Mouse (Mus musculus): Measurements from ENCODE around the gene Rarb. TPM values are rescaled to one million over a fixed set of nuclear protein-coding genes. Genes with fewer than 3 reads are reported as not detected.

Rarb gene
- polyA plus RNA-seq, 1 experiment, result not detected

GRCm38 (mm10) chr14:16573475-16574171, 245.3 kb downstream of the Rarb start:
- TF ChIP-seq POLR2A (IDR thresholded peaks at IDR 0.05; ENCODE audit: insufficient read depth, low read depth, low read length) (no peak), CTCF (IDR thresholded peaks at IDR 0.05; ENCODE audit: insufficient read depth, low read depth, low read length) (no peak)
- 82% methylated on average over 6 of the region's 6 CpGs for WGBS

DNA sequence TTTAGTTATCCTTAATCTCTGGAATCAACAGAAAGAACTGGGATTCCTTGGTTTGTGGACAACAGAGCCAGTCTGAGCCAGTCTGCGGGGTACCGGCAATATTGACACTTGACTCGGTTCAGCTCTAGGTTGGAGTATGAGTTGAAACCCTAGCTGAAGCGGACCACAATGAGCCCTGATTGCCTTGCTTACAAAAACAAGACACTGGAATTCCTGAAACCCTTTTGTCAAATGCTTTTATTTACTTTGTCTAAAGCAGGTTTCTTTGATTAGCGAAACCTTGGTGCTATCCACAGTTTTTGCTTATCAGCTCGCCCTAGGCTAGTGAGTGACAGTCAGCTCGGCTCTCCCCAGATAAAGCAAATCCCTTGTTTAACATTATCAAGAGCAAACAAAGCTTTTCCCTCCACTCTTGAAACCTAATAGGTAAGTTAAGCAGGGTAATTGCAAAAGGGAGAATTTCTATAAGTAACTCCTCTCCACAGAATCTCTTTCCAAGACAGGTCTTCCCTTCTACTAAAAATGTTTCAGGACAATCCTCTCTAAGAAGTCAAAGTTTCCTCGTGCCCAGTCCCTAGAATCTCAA, 246.1 kb downstream of the Rarb start:
- 84% methylated on average over 8 of the region's 8 CpGs for WGBS
- no peak overlapping the region for H3K27ac ChIP-seq (ENCODE audit: insufficient read depth, low read depth, low read length)
- H3K4me3 ChIP-seq (ENCODE audit: insufficient read depth, low read depth, low read length), result no peak overlapping the region
- TF ChIP-seq POLR2A (IDR thresholded peaks at IDR 0.05; ENCODE audit: insufficient read depth, low read depth, low read length) (no peak), CTCF (IDR thresholded peaks at IDR 0.05; ENCODE audit: insufficient read depth, low read depth, low read length) (no peak)
- peaks cover 9% of the 10 kb centered on the region for H3K4me1 ChIP-seq (ENCODE audit: control insufficient read depth, insufficient read depth, low read length)

More at GRCm38 (mm10) chr14:16573475-16574171, 245.3 kb downstream of the Rarb start:
- H3K4me3 ChIP-seq (ENCODE audit: insufficient read depth, low read depth, low read length), result no peak overlapping the region
- H3K4me1 ChIP-seq (ENCODE audit: control insufficient read depth, insufficient read depth, low read length), result peaks cover 9% of the 10 kb centered on the region
- H3K27ac ChIP-seq (ENCODE audit: insufficient read depth, low read depth, low read length), result no peak overlapping the region

DNA sequence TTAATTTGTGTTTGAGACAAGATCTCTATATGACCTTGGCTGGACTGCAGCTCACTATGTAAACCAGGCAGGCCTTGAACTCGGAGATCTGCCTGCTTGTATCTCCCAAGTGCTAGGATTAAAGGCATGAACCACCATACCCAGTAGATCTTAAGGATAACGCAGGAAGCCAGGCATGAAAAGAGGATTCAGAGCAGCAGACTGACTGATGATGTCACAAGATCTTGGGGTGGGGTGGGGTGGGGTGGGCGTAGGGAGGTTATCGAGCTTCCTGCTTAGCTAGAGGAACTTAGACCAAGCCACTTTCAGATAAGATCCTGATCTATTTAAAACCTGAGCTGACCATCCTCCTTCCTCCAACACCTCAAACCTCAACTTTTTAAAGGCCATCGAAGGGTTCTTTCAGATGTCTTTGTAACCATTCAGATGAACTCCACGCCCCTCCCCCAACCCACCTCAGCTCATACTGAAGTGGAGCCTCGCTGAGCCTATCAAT, 249.4 kb downstream of the Rarb start:
- TF ChIP-seq CTCF (IDR thresholded peaks at IDR 0.05; ENCODE audit: insufficient read depth, low read depth, low read length), result no peak
- no peak for TF ChIP-seq POLR2A (IDR thresholded peaks at IDR 0.05; ENCODE audit: insufficient read depth, low read depth, low read length)
- H3K4me1 ChIP-seq (ENCODE audit: control insufficient read depth, insufficient read depth, low read length), result no peaks in the 10 kb centered on the region
- H3K4me3 ChIP-seq (ENCODE audit: insufficient read depth, low read depth, low read length), result no peak overlapping the region
- H3K27ac ChIP-seq (ENCODE audit: insufficient read depth, low read depth, low read length), result no peak overlapping the region
- 90% methylated on average over 7 of the region's 7 CpGs for WGBS

- Histone ChIP-seq H3K4me1 (ENCODE audit: control insufficient read depth, insufficient read depth, low read length) (no peaks in the 10 kb centered on the region), H3K4me3 (ENCODE audit: insufficient read depth, low read depth, low read length) (no peak overlapping the region), H3K27ac (ENCODE audit: insufficient read depth, low read depth, low read length) (no peak overlapping the region)
- no peak for TF ChIP-seq POLR2A (IDR thresholded peaks at IDR 0.05; ENCODE audit: insufficient read depth, low read depth, low read length)
- no peak for TF ChIP-seq CTCF (IDR thresholded peaks at IDR 0.05; ENCODE audit: insufficient read depth, low read depth, low read length)
- 79% methylated on average over 1 of the region's 1 CpGs for WGBS
Measured at GRCm38 (mm10) chr14:16566920-16567319, 252.0 kb downstream of the Rarb start.

DNA sequence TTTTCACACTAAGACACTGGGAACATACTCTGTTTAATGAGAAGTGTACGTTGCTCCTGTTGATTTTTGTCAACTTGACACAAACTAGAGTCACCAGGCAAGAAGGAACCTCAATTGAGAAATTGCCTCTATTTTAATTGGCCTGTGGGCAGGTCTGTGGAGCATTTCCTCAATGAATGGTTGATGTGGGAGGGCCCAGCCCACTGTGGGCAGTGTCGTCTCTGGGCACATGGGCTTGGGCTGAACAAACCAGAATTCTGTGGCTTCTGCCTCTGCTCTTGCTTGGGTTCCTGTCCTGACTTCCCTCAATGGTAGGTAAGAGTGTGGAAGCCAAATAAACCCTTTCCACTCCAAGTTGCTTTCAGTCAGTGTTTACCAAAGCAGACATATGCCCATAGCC, 255.0 kb downstream of the Rarb start:
- H3K27ac ChIP-seq (ENCODE audit: insufficient read depth, low read depth, low read length), result no peak overlapping the region
- no peak overlapping the region for H3K4me3 ChIP-seq (ENCODE audit: insufficient read depth, low read depth, low read length)
- WGBS, result 88% methylated on average over 2 of the region's 2 CpGs
- 0 out of 2 replicates have a peak, but pooled peaks cover 4% of the 10 kb centered on the region for H3K4me1 ChIP-seq (ENCODE audit: control insufficient read depth, insufficient read depth, low read length)
- TF ChIP-seq POLR2A (IDR thresholded peaks at IDR 0.05; ENCODE audit: insufficient read depth, low read depth, low read length), result no peak
- TF ChIP-seq CTCF (IDR thresholded peaks at IDR 0.05; ENCODE audit: insufficient read depth, low read depth, low read length), result no peak

DNA sequence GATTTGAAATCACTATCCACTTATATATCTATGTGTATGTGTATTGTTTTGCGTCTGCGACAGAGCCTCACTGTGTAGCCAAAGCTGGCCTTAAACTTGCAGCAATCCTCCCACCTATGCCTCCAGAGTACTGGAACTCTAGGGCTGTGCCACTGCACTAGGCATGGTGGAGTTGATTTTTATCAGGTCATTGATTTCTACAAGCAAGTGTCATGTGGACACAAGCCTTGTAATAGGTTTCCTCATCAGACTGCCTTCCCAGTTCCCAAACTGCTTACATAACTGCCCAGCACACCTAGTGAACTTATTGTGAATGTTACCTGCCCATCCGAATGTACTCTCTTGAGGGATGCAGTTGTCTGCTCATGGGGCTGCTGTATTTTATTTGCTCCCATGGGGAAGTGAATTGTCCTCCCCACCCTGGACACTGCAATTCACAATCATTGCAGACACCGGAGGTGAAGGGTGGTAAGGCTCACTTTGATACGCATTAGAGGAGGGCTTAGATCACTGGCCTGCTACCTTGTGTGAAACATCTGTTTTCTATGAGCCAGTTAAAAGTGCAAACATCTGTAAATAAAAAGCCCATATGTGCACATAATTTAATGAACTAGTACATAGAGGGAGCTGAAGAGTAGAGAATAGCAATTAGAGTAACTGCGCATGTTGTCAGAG, 257.3 kb downstream of the Rarb start:
- H3K4me3 ChIP-seq (ENCODE audit: insufficient read depth, low read depth, low read length), result no peak overlapping the region
- no peak overlapping the region for H3K27ac ChIP-seq (ENCODE audit: insufficient read depth, low read depth, low read length)
- WGBS, result 87% methylated on average over 6 of the region's 6 CpGs
- 0 out of 2 replicates have a peak, but pooled peaks cover 4% of the 10 kb centered on the region for H3K4me1 ChIP-seq (ENCODE audit: control insufficient read depth, insufficient read depth, low read length)
- TF ChIP-seq POLR2A (IDR thresholded peaks at IDR 0.05; ENCODE audit: insufficient read depth, low read depth, low read length) (no peak), CTCF (IDR thresholded peaks at IDR 0.05; ENCODE audit: insufficient read depth, low read depth, low read length) (no peak)

DNA sequence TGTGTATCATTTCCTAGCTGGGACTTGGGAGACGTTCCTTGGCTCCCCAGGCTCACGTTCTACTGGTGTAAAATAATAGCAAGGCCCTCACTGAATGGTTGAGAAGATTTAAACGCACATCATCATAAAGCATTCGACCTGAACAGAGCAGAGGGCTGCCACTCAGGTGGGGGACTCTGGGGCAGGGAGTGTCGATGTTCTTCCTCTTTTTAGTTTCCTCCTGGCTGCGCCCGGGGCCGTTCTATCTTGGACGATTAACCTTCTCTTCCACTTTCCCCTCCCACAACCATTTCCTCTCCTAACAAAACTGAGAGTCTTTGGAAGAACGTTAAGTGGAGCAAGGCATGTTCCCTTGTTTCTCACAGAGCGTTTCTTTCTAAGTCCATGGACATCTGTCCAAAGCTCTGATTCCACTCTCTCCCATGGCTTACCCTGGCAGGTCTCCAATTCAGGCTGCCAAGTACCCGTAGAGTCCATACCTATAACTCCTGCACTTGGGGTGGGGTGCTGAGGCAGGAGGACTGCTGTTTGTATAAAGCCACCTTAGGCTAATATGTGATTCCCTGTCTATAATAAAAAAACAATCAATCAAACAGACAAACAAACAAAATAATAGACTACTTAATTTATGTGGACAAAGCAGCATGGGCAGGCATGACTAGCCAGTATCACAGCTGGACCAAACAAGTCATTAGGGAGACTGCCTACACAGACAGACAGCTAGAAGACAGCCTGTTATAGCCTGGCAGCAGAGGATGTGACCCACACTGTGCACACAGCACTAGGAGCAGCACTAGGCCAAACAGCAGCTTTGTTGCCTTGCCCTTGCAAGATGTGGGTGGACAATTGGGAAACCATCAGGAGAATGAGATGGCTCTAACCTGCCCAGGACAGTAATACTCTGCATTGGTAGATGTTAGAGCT, 259.4 kb downstream of the Rarb start:
- peaks cover 7% of the 10 kb centered on the region; the same call in 1 of the 2 replicates for H3K4me1 ChIP-seq (ENCODE audit: control insufficient read depth, insufficient read depth, low read length)
- no peak overlapping the region for H3K4me3 ChIP-seq (ENCODE audit: insufficient read depth, low read depth, low read length)
- TF ChIP-seq POLR2A (IDR thresholded peaks at IDR 0.05; ENCODE audit: insufficient read depth, low read depth, low read length) (no peak), CTCF (IDR thresholded peaks at IDR 0.05; ENCODE audit: insufficient read depth, low read depth, low read length) (no peak)
- WGBS, result 81% methylated on average over 12 of the region's 12 CpGs
- no peak overlapping the region for H3K27ac ChIP-seq (ENCODE audit: insufficient read depth, low read depth, low read length)

GRCm38 (mm10) chr14:16558033-16558432, 260.9 kb downstream of the Rarb start:
- Histone ChIP-seq H3K4me3 (ENCODE audit: insufficient read depth, low read depth, low read length) (no peak overlapping the region), H3K4me1 (ENCODE audit: control insufficient read depth, insufficient read depth, low read length) (peaks cover 7% of the 10 kb centered on the region; the same call in 1 of the 2 replicates), H3K27ac (ENCODE audit: insufficient read depth, low read depth, low read length) (no peak overlapping the region)
- TF ChIP-seq POLR2A (IDR thresholded peaks at IDR 0.05; ENCODE audit: insufficient read depth, low read depth, low read length) (no peak), CTCF (IDR thresholded peaks at IDR 0.05; ENCODE audit: insufficient read depth, low read depth, low read length) (no peak)
- WGBS, result 96% methylated on average over 2 of the region's 2 CpGs
